Comparison of ENCODE assay signal across 9 mouse cellular contexts in the genomic region with DNA sequence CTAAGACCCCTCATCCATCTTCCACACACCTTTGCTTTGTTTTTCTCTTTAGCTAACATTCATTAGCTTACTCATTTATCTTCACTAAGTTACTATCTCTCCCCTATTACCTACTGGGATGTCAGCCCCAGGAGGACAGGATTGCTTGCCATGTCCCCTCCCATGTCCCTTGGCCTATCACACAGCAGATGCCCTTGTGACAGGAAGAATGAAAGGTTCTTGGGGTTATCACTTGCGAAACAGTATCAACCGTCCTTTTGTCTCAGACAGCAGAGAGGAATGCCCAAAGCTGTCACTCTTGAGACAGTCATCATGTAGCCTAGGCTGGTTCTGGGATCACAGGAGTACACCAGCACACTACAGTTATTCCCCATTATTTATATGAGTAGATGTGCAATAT. TPM values are rescaled to one million over a fixed set of nuclear protein-coding genes. Genes with fewer than 3 reads are reported as not detected.
A peak's percentile ranks its signal among the peaks of the same experiment; 100 is the strongest.
DNase-seq lines count a peak whose midpoint lies in the region; ATAC-seq and TF ChIP-seq lines count a peak whose summit lies in the region.
"Had no signal": no experiment of that assay in that cellular context is flagged by ENCODE, and none has a peak within 500 bp of the region (broad histone marks: within the 10 kb centered on the region; RNA-seq: fewer than 3 reads in every experiment).

No protein-coding gene starts in this region.

- peaks cover 47% of the 10 kb centered on the region for H3K4me1 ChIP-seq in heart, adult 2 months (ENCODE audit: control insufficient read depth, insufficient read depth, low read length)
- peaks cover 56% of the 10 kb centered on the region for H3K4me1 ChIP-seq in hindbrain, embryonic 14.5 days (replicated peaks; ENCODE audit: control insufficient read depth, insufficient read depth, low read length)
- H3K4me1 ChIP-seq in liver, postnatal 0 days (ENCODE audit: insufficient read depth): peaks cover 77% of the 10 kb centered on the region

- WGBS in heart, adult 2 months: 11% methylated on average over 2 of the region's 2 CpGs
- 56% methylated on average over 2 of the region's 2 CpGs for WGBS in hindbrain, embryonic 14.5 days
- WGBS in liver, postnatal 0 days (ENCODE audit: insufficient replicate concordance): 16% methylated on average over 2 of the region's 2 CpGs

- no peaks in the 10 kb centered on the region for H3K27me3 ChIP-seq in heart, adult 2 months (ENCODE audit: control insufficient read depth, insufficient read depth, low read length)
- no peaks in the 10 kb centered on the region for H3K27me3 ChIP-seq in hindbrain, embryonic 14.5 days (ENCODE audit: control insufficient read depth, insufficient read depth, low read length)
- H3K27me3 ChIP-seq in liver, postnatal 0 days (ENCODE audit: insufficient read depth, low read length): no peaks in the 10 kb centered on the region

- peak overlapping the region; percentile 81 for H3K27ac ChIP-seq in heart, adult 2 months
- no peak overlapping the region for H3K27ac ChIP-seq in hindbrain, embryonic 14.5 days
- peak overlapping the region; percentile 87 for H3K27ac ChIP-seq in liver, postnatal 0 days (ENCODE audit: low read depth)

- no peaks in the 10 kb centered on the region for H3K79me2 ChIP-seq in heart, adult 2 months (replicated peaks; ENCODE audit: control insufficient read depth, insufficient read depth, low read length)

- TF ChIP-seq EP300 in heart, adult 2 months (IDR thresholded peaks at IDR 0.05; ENCODE audit: insufficient read depth, low read depth, low read length): peak; percentile 84
- TF ChIP-seq EP300 in liver, postnatal 0 days (IDR thresholded peaks at IDR 0.05; ENCODE audit: low read depth): peak; percentile 96

- H3K9ac ChIP-seq in heart, adult 2 months (ENCODE audit: low read depth, low read length): no peak overlapping the region
- H3K9ac ChIP-seq in hindbrain, embryonic 14.5 days: 0 out of 2 replicates have a peak overlapping the region, but pooled peaks have one; percentile 12
- H3K9ac ChIP-seq in liver, postnatal 0 days (replicated peaks): 0 out of 2 replicates have a peak overlapping the region, but pooled peaks have one; percentile 0

- TF ChIP-seq CTCF in heart, adult 2 months (IDR thresholded peaks at IDR 0.05): no peak
- no peak for TF ChIP-seq CTCF in liver, postnatal 0 days (IDR thresholded peaks at IDR 0.05; ENCODE audit: low read depth)

- peaks cover 29% of the 10 kb centered on the region for H3K36me3 ChIP-seq in heart, adult 2 months (ENCODE audit: control insufficient read depth, insufficient read depth, low read length)
- H3K36me3 ChIP-seq in hindbrain, embryonic 14.5 days (replicated peaks; ENCODE audit: control insufficient read depth, insufficient read depth): no peaks in the 10 kb centered on the region
- no peaks in the 10 kb centered on the region for H3K36me3 ChIP-seq in liver, postnatal 0 days (replicated peaks; ENCODE audit: insufficient read depth, low read length)

- peak in 1 of 2 experiments; percentile 56 for DNase-seq in heart, adult 2 months
- no peak for DNase-seq in heart, postnatal 4 days
- peak; percentile 42 for DNase-seq in c-Kit-positive CD71-positive TER-119-positive erythroid progenitor cells, embryonic 14.5 days (ENCODE audit: low spot score)
- DNase-seq in hindbrain, embryonic 14.5 days (ENCODE audit: low spot score): no peak
- DNase-seq in liver, postnatal 0 days: peak; percentile 47
- no peak for DNase-seq in adipocyte (ENCODE audit: low spot score)
- DNase-seq in thymus, postnatal 0 days (ENCODE audit: low spot score): no peak
- DNase-seq in thymus, adult 18-20 months: no peak
- DNase-seq: kidney, postnatal 10 days had no signal

- TF ChIP-seq POLR2A in heart, adult 2 months (IDR thresholded peaks at IDR 0.05; ENCODE audit: insufficient read depth, low read depth, low read length): no peak; the same call in 1 of the 2 replicates

- intact Hi-C loops in heart, adult 2 months (cut with DNase I): no loop called here

- H3K4me3 ChIP-seq in heart, adult 2 months: no peak overlapping the region
- no peak overlapping the region for H3K4me3 ChIP-seq in hindbrain, embryonic 14.5 days (replicated peaks; ENCODE audit: low read length)
- no peak overlapping the region for H3K4me3 ChIP-seq in liver, postnatal 0 days (ENCODE audit: low read depth, low read length)

- no peak overlapping the region for H3K4me2 ChIP-seq in hindbrain, embryonic 14.5 days (replicated peaks)
- H3K4me2 ChIP-seq in liver, postnatal 0 days (ENCODE audit: low read depth, low read length): no peak overlapping the region

- no peaks in the 10 kb centered on the region for H3K9me3 ChIP-seq in hindbrain, embryonic 14.5 days (ENCODE audit: control insufficient read depth, low read length)
- no peaks in the 10 kb centered on the region for H3K9me3 ChIP-seq in liver, postnatal 0 days (ENCODE audit: low read length)

- no peak for ATAC-seq in hindbrain, embryonic 14.5 days (ENCODE audit: low FRiP score)
- ATAC-seq in liver, postnatal 0 days: peak; percentile 89

RNA-seq across cellular contexts. Expression of a gene that starts 35.1 kb away (rescaled TPM):
- 100 to 1,000 TPM; 118 to 136 TPM for total RNA-seq in heart, adult 2 months (2021)
- polyA plus RNA-seq in heart, adult 2 months (2012; rRNA removed): 117 and 136 TPM in 2 replicates
- 10 to 100 TPM; 85.9 to 86.8 TPM for total RNA-seq in heart, postnatal 4 days (2021)
- 23.8 and 25.0 TPM in 2 replicates for polyA plus RNA-seq in hindbrain, embryonic 14.5 days (2014; fragmentation: Nextera tagmentation; extraction: Ambion mirVana)
- polyA plus RNA-seq in liver, postnatal 0 days (2015; fragmentation: Nextera tagmentation; extraction: Ambion mirVana): 12.7 and 14.5 TPM in 2 replicates
- polyA plus RNA-seq in thymus, postnatal 0 days (2015; fragmentation: Nextera tagmentation; extraction: Ambion mirVana): 13.1 and 16.3 TPM in 2 replicates

Comparison
In these comparisons a context has a peak if more than half of its experiments do, and no peak if none do; other contexts are left out.
1. DNase-seq: peak in c-Kit-positive CD71-positive TER-119-positive erythroid progenitor cells, embryonic 14.5 days (single experiment) and liver, postnatal 0 days (single experiment); none in heart, postnatal 4 days (single experiment), hindbrain, embryonic 14.5 days (single experiment), adipocyte (single experiment), thymus, postnatal 0 days (single experiment) and thymus, adult 18-20 months (0 of 2).